Mouse (Mus musculus): ENCODE results near the gene Cdc42bpb. TPM values are rescaled to one million over a fixed set of nuclear protein-coding genes. Genes with fewer than 3 reads are reported as not detected.

Gene Cdc42bpb
- polyA plus RNA-seq, 1 experiment: 48.1 TPM

- Histone ChIP-seq H3K79me2 (ENCODE audit: control insufficient read depth, insufficient read depth) (no peaks in the 10 kb centered on the region), H3K79me3 (ENCODE audit: low read depth) (no peaks in the 10 kb centered on the region), H3K36me3 (ENCODE audit: control insufficient read depth, insufficient read depth) (no peaks in the 10 kb centered on the region), H3K4me3 (ENCODE audit: insufficient read depth, poor library complexity, severe bottlenecking) (no peak overlapping the region), H3K27me3 (ENCODE audit: control insufficient read depth, insufficient read depth, insufficient read length) (no peaks in the 10 kb centered on the region), H3ac (ENCODE audit: control insufficient read depth, insufficient read length, low read depth) (no peak overlapping the region)
- TF ChIP-seq CTCF (IDR thresholded peaks at IDR 0.05; ENCODE audit: control insufficient read depth, insufficient read depth, insufficient read length) (no peak), USF1 (IDR thresholded peaks at IDR 0.05; ENCODE audit: low read depth) (no peak), MAX (IDR thresholded peaks at IDR 0.05) (no peak), FOSL1 (IDR thresholded peaks at IDR 0.05; ENCODE audit: insufficient read depth, low read length, poor library complexity, severe bottlenecking) (no peak), CEBPB (IDR thresholded peaks at IDR 0.05; ENCODE audit: low read depth) (no peak), MYOD1 (IDR thresholded peaks at IDR 0.05; ENCODE audit: control insufficient read depth, insufficient read length, low read depth) (no peak), MYOG (IDR thresholded peaks at IDR 0.05; ENCODE audit: control insufficient read depth, extremely low read depth, insufficient read length) (no peak)
Observed at GRCm38 (mm10) chr12:111420946-111421709, 43.6 kb upstream of the Cdc42bpb start.

GRCm38 (mm10) chr12:111419918-111420317 is 42.4 kb upstream of the Cdc42bpb start:
- no peaks in the 10 kb centered on the region for H3K36me3 ChIP-seq (ENCODE audit: control insufficient read depth, insufficient read depth)
- H3ac ChIP-seq (ENCODE audit: control insufficient read depth, insufficient read length, low read depth): no peak overlapping the region
- H3K4me3 ChIP-seq (ENCODE audit: insufficient read depth, poor library complexity, severe bottlenecking): no peak overlapping the region
- H3K27me3 ChIP-seq (ENCODE audit: control insufficient read depth, insufficient read depth, insufficient read length): no peaks in the 10 kb centered on the region
- no peaks in the 10 kb centered on the region for H3K79me3 ChIP-seq (ENCODE audit: low read depth)
- H3K79me2 ChIP-seq (ENCODE audit: control insufficient read depth, insufficient read depth): no peaks in the 10 kb centered on the region
- TF ChIP-seq USF1 (IDR thresholded peaks at IDR 0.05; ENCODE audit: low read depth) (no peak), CTCF (IDR thresholded peaks at IDR 0.05; ENCODE audit: control insufficient read depth, insufficient read depth, insufficient read length) (no peak), MYOG (IDR thresholded peaks at IDR 0.05; ENCODE audit: control insufficient read depth, extremely low read depth, insufficient read length) (no peak), FOSL1 (IDR thresholded peaks at IDR 0.05; ENCODE audit: insufficient read depth, low read length, poor library complexity, severe bottlenecking) (no peak), CEBPB (IDR thresholded peaks at IDR 0.05; ENCODE audit: low read depth) (no peak), MYOD1 (IDR thresholded peaks at IDR 0.05; ENCODE audit: control insufficient read depth, insufficient read length, low read depth) (no peak), MAX (IDR thresholded peaks at IDR 0.05) (no peak)

GRCm38 (mm10) chr12:111416921-111417779 is 39.6 kb upstream of the Cdc42bpb start, which contains the start of gene Exoc3l4:
Gene Exoc3l4 (plus strand): TSS chr12:111417017.
- no peak within 1 kb of the TSS for H3K4me3 ChIP-seq (ENCODE audit: insufficient read depth, poor library complexity, severe bottlenecking)
- no peaks in the 10 kb centered on the region for H3K36me3 ChIP-seq (ENCODE audit: control insufficient read depth, insufficient read depth)
- no peak for TF ChIP-seq CEBPB (IDR thresholded peaks at IDR 0.05; ENCODE audit: low read depth)
- no peaks in the 10 kb centered on the region for H3K27me3 ChIP-seq (ENCODE audit: control insufficient read depth, insufficient read depth, insufficient read length)
- H3K79me3 ChIP-seq (ENCODE audit: low read depth): no peaks in the 10 kb centered on the region
- H3ac ChIP-seq (ENCODE audit: control insufficient read depth, insufficient read length, low read depth): no peak within 1 kb of the TSS
- no peaks in the 10 kb centered on the region for H3K79me2 ChIP-seq (ENCODE audit: control insufficient read depth, insufficient read depth)

- Histone ChIP-seq H3K79me3 (ENCODE audit: low read depth) (no peaks in the 10 kb centered on the region), H3K4me3 (ENCODE audit: insufficient read depth, poor library complexity, severe bottlenecking) (no peak overlapping the region), H3K79me2 (ENCODE audit: control insufficient read depth, insufficient read depth) (no peaks in the 10 kb centered on the region), H3K36me3 (ENCODE audit: control insufficient read depth, insufficient read depth) (no peaks in the 10 kb centered on the region), H3ac (ENCODE audit: control insufficient read depth, insufficient read length, low read depth) (peak overlapping the region; percentile 5), H3K27me3 (ENCODE audit: control insufficient read depth, insufficient read depth, insufficient read length) (no peaks in the 10 kb centered on the region)
- peak; percentile 99 for TF ChIP-seq CTCF (IDR thresholded peaks at IDR 0.05; ENCODE audit: control insufficient read depth, insufficient read depth, insufficient read length)
- TF ChIP-seq USF1 (IDR thresholded peaks at IDR 0.05; ENCODE audit: low read depth): no peak
Observed at GRCm38 (mm10) chr12:111413300-111413699, 35.8 kb upstream of the Cdc42bpb start.

GRCm38 (mm10) chr12:111412581-111413284 is 35.2 kb upstream of the Cdc42bpb start:
- Histone ChIP-seq H3K79me2 (ENCODE audit: control insufficient read depth, insufficient read depth) (no peaks in the 10 kb centered on the region), H3K36me3 (ENCODE audit: control insufficient read depth, insufficient read depth) (no peaks in the 10 kb centered on the region), H3K27me3 (ENCODE audit: control insufficient read depth, insufficient read depth, insufficient read length) (no peaks in the 10 kb centered on the region), H3K4me3 (ENCODE audit: insufficient read depth, poor library complexity, severe bottlenecking) (no peak overlapping the region), H3K79me3 (ENCODE audit: low read depth) (no peaks in the 10 kb centered on the region), H3ac (ENCODE audit: control insufficient read depth, insufficient read length, low read depth) (no peak overlapping the region)
- TF ChIP-seq MYOG (IDR thresholded peaks at IDR 0.05; ENCODE audit: control insufficient read depth, extremely low read depth, insufficient read length) (no peak), MYOD1 (IDR thresholded peaks at IDR 0.05; ENCODE audit: control insufficient read depth, insufficient read length, low read depth) (no peak), MAX (IDR thresholded peaks at IDR 0.05) (no peak), FOSL1 (IDR thresholded peaks at IDR 0.05; ENCODE audit: insufficient read depth, low read length, poor library complexity, severe bottlenecking) (no peak), USF1 (IDR thresholded peaks at IDR 0.05; ENCODE audit: low read depth) (no peak), CEBPB (IDR thresholded peaks at IDR 0.05; ENCODE audit: low read depth) (no peak), CTCF (IDR thresholded peaks at IDR 0.05; ENCODE audit: control insufficient read depth, insufficient read depth, insufficient read length) (no peak)

All from C2C12 (cell line).